Mouse (Mus musculus) layer of hippocampus, adult 18-20 months (tissue): ENCODE measurements around the gene Crat. TPM values are rescaled to one million over a fixed set of nuclear protein-coding genes. Genes with fewer than 3 reads are reported as not detected.

Experiments
- DNase-seq, 2 experiments: peaks; one replicate each; pipeline ENCODE4 v3.0.0; 2022; ENCODE audit warnings: low spot score in 2 of 2
- total RNA-seq, 2 experiments: library from RNA; stranded (reverse); gene quantifications; 2 replicates each; pipeline ENCODE4 v1.2.3; 2021

Crat gene
- total RNA-seq, 2 experiments from 2014 or later: 45.9 to 55.6 TPM

DNA sequence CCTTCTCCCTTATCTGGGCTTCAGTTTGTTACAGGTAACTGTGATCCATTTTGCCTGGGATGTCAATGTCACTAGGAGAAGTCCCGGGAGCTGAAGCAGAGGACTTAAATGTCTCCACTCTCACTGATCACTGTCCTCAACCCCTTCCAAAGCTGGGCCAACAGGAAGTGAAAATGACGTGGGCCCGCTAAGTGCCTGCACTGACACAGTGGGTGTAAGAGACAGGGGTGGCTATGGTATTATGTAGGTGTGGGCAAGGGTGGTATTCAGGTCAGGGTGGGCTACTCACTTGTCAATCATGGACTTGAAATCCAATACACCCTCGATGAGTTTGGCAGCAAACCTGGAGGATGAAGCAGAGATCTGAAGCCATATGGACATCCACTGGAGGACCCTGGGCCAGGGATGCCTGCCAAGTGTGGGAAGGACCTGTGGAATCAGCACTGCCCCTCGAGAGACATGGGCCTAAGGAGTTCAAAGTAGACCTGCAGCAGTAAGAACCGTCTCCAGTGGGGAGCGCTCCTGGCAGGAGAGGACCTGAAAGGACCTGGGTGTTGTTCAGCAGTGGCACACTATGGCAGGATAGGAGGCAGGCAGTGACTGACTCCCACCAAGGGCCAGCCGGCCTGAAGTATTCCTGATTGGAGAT lies 7.0 kb downstream of the Crat start:
- DNase-seq: no peak

GRCm38 (mm10) chr2:30407778-30408177 lies 7.8 kb downstream of the Crat start:
- DNase-seq: no peak

GRCm38 (mm10) chr2:30407221-30407620 lies 8.4 kb downstream of the Crat start:
- DNase-seq: no peak

- DNase-seq: no peak
Observed at GRCm38 (mm10) chr2:30403870-30404269, 11.7 kb downstream of the Crat start.

DNA sequence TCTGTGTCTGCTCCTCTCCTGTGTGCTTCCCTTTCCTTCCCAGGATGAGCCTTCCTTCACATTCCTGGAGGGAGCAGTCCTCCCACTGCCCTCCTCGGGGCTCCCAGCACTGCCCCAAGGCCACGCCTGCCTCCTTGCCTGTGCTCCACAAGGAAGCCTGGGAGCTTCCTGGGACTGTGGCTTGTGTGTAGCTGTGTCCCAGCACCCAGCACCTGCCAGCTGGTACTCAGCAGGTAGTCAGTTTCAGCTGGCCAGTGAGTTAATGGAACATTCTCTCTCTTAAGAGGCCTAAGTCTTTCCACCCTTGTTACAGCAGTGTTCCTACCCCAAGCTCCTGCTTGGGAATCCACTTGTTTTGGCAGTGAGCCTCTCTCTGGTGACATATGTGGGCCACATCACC lies 12.8 kb downstream of the Crat start:
- DNase-seq: no peak

DNA sequence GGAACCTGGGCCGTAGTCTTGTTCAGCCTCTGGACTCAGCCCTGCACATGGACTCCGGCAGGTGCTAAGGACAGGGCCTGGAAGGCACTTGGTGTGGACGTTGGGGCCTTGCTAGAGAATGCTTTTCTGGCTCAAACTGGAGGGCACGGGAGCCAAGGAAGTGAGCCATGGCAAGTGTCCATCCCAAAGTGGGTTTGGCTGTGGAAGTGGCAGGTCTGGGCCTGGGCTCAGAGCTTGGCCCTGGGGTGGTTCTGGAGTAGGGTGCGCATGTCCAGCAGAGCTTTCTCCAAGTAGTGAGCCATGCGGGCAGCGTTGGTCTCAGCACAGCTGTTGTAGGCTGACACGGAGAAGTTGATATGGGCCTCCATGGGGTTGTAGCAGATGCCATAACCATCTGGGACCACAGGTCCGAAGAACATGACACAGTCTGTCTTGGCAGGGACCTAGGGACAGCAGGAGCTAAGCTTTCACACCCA lies 13.2 kb downstream of the Crat start:
- DNase-seq: no peak

- DNase-seq: no peak
Observed at GRCm38 (mm10) chr2:30401581-30401980, 14.0 kb downstream of the Crat start.

DNA sequence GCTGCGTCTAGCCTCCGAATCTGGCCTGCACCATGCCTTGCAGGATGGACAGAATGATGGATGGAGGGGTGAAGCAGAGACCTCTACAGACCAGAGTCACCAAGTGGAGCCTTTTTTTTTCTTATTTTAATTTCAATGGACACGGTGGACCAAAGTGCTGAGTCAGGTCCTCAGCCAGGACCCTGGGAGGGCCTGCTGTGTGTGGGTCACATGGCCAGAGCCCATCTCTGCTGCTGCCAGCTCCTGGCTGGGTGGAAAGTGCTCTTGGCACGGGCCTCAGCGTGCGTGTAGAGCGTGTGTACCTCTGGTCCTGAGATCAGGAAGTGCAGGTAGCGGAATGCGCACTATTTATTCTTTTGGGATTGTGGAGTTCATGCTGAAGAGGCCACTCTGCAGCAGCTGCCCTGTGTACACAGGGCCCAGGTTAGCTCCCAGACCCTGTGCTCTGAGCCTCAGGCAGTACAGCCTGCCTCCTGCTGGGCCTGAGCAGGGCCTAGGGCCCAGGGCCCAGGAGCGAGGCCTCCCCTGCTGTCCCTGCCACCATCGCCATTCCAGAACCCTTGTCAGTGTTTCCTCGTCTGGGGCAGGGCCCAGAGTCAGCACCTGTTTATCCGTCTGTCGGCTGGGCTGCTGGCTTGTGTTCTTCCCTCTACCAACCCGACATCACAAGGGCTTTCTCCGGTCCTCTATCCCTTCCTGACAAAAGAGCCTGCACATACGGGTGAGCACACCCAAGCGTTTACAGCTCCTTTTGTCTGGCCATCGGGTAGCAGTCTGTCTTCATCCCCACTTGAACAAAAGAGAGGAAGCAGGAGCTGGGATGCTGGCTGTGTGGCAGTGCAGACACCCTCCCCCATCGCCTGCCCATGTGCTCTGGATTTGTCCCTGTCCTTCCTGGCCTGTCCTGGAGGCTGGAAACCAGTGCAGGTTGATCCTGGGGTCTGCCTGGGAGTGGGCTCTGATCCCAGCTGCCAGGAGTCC lies 16.1 kb downstream of the Crat start:
- no peak for DNase-seq

DNA sequence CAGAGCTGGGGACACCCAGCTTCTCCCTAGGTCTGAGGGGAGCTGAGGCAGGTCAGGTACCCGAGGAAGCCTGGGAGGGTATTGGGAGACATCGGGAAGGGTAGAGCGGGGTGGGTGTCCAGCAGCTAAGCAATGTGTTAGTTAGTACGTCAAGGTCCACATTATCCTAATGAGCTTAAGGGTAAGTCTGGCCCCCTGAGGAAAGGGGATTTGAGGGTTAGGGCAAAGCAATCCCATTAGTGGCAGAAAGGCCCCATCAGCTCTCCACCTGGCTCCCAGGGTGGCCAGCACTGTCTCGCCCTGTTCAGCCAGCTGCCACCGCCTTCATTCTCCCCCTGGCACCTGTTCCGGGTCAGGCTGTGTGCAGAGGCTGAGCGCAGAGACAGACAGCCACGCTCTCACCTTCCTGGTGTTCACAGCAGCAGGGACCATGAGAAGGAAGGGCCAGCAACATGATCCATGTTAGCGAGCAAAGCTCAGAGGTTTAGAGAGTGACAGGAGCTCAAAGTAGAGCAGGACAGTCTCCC lies 17.6 kb downstream of the Crat start:
- no peak for DNase-seq

- no peak for DNase-seq
Observed at GRCm38 (mm10) chr2:30396246-30396645, 19.4 kb downstream of the Crat start.

GRCm38 (mm10) chr2:30395757-30396156 lies 19.9 kb downstream of the Crat start:
- no peak for DNase-seq

DNA sequence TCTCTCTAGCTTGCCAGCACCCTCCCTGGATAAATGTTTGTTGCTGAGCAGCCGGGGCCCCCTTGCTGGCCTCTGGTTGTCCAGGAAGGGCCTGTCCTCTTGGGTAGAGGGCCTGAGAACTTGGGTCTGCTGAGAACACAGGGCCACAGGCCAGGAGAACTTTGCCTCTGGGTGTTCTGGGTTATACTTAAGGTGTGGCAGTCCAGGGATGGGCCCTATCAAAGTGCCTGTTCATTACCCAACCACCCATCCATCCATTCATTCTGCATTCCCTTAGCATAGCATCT lies 22.3 kb downstream of the Crat start:
- DNase-seq: no peak

DNA sequence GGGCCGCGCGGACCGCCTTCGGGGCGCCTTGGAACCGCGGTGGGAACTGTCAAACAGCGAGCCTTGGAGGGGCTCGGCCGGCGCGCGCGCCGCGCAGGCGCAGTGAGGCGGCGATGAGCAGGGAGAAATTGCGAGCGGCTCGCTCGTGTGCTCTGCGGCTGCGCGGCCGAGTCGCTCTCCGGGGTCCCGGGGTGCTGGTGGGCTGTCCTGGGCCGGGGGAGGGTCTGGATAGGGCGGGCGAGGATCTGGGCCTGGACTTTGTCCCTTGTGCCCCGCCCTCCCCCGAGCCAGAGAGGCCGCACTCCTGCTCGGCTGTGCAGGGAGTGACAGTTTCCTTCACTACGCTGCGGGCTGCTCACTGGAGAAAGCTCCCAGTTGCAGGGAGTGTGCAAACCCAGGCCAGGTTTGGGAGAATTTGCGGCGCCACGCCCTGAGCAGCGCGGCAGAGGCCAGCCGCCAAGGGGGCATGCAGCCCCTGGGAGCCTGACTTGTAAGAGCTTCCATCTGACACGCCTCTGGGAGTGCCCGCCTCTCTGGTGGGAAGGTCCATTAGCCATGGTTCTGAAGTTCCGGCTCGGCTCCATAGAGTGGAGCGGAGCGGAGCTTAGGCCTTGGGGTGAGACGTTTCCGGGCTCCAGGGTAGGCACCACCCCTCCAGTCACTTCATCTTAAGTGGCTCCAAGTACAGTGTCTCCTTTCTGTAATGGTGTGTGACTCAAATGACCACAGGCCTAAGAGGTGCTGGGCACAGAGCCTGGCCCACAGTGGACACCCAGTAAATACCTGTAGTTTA lies 22.8 kb downstream of the Crat start:
- DNase-seq: peak; percentile 51 to 62

- DNase-seq: peak; percentile 99
Observed at GRCm38 (mm10) chr2:30392114-30392576, 23.5 kb downstream of the Crat start, which contains the start of gene Dolpp1. TSS of gene Dolpp1 (plus strand) at chr2:30392254.

DNA sequence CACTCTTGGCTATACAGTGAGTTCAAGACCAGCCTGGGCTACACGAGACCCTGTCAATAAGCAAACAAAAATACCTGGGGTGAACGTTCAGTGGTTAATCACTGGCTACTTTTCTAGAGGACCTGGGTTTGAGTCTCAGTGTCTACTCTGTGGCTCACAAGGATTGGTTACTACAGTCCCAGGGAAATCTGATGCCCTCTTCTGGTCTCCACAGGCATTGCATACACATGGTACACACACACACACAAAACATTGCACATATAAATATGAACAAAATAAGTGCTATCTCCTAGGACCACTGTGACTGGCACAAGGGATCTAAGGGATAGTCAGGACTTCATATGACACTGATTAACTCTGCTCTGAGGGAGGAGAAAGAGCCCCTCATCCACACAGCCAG lies 26.6 kb downstream of the Crat start:
- no peak for DNase-seq

- DNase-seq: no peak
Observed at GRCm38 (mm10) chr2:30386913-30387312, 28.7 kb downstream of the Crat start.

GRCm38 (mm10) chr2:30385591-30385990 lies 30.0 kb downstream of the Crat start:
- no peak for DNase-seq

DNA sequence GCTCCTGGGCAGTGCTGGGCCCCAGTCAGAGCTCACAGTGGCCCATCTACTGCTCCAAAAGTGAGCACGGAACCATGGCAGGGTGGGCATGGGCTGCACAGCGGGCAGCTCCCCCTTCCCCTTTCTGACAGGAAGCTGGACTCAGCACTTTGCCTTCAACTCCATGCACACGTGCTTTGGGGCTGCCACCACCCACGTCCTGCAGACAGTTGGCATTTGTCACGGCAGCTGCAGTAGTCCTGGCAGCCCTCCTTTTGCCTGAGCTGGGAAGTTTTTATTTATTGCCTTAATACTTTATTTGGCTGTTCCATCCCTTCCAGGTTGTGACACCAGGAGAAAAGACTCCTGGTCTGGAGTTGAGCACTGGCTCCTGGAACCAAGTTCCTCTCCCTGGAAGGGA lies 30.8 kb downstream of the Crat start:
- DNase-seq: peak; percentile 24 to 50

- no peak for DNase-seq
Observed at GRCm38 (mm10) chr2:30381377-30381725, 34.3 kb downstream of the Crat start.

DNA sequence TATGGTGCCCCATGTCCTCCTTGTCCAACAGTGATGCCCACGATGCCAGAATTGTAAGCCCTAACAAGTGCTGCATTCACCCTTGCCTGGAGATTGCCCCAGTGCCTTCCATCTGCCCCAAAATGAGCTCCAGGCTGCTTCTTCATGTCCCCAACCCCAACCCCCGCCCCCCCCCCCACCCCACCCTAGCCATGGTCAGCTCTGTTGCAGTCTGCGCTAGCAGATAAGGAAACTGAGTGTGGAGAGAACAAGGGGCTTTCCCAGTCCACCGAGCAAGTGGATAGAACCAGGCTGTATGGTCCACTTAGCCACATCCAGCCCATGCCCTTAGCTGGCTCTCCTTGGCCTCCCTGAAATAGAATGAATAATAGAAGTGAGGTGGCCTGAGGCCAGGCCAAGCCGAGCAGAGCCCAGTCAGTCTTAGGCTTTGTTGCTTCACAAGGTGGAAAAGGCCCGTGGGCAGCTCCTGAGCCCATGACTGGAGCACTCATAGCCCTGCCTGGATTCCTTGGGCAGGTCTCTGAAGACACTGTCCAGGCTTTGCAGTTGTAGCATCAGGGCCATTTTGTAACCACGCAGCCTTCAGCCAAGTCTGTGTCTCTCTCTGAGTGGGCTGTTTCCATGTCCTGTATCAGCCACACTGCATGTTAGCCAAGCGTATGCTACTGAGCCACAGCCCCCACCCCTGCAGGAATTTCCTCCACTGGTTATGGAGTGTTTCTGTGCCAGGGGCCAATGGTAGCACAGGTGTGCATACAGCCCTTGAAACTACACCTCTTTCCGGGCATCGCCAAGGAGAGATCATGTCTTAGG lies 34.8 kb downstream of the Crat start:
- no peak for DNase-seq

GRCm38 (mm10) chr2:30379307-30379706 lies 36.3 kb downstream of the Crat start:
- DNase-seq: no peak
